Mouse (Mus musculus) central nervous system, embryonic 11.5 days (tissue): ENCODE results near the gene Klra2. TPM values are rescaled to one million over a fixed set of nuclear protein-coding genes. Genes with fewer than 3 reads are reported as not detected.

Experiments
- polyA plus RNA-seq: library from polyadenylated mRNA; depleted of rRNA; stranded (reverse); fragments of >200 nt; gene quantifications from 2 replicates; pipeline ENCODE4 v1.2.3, GENCODE M21; 2012; rRNA removed

Klra2 gene
- polyA plus RNA-seq, result 0.06 TPM in 1 of 2 replicates, not detected in the other

GRCm38 (mm10) chr6:131247206-131247605, at the start of gene Klra2:
Gene Klra2 (minus strand): TSS chr6:131247362.

GRCm38 (mm10) chr6:131292991-131293788, 46.0 kb upstream of the Klra2 start, which contains the start of gene Magohb:
Gene Magohb (minus strand): TSS chr6:131293244.

Other genes with a start within 250 kb of the Klra2 start
- gene Magohb, start 45.9 kb upstream of the Klra2 start, polyA plus RNA-seq, result 34.7 and 39.1 TPM in 2 replicates
- gene Styk1, start 106.2 kb upstream of the Klra2 start, polyA plus RNA-seq, result 0.44 and 1.1 TPM in 2 replicates
- 124 and 161 TPM in 2 replicates for gene Ybx3, start 141.1 kb upstream of the Klra2 start, polyA plus RNA-seq
- gene 5430401F13Rik, start 239.0 kb upstream of the Klra2 start, polyA plus RNA-seq, result not detected in 2 replicates
- gene Gm6619, start 239.0 kb upstream of the Klra2 start, polyA plus RNA-seq, result not detected in 2 replicates